Mouse (Mus musculus): ENCODE results near the gene Enho.
A peak's percentile ranks its signal among the peaks of the same experiment; 100 is the strongest.
"Not testable (repeated sequence)": the region's sequence is repeated elsewhere in the genome, so short reads cannot be mapped to it uniquely, and the experiment has no call there.

The Enho gene

DNA sequence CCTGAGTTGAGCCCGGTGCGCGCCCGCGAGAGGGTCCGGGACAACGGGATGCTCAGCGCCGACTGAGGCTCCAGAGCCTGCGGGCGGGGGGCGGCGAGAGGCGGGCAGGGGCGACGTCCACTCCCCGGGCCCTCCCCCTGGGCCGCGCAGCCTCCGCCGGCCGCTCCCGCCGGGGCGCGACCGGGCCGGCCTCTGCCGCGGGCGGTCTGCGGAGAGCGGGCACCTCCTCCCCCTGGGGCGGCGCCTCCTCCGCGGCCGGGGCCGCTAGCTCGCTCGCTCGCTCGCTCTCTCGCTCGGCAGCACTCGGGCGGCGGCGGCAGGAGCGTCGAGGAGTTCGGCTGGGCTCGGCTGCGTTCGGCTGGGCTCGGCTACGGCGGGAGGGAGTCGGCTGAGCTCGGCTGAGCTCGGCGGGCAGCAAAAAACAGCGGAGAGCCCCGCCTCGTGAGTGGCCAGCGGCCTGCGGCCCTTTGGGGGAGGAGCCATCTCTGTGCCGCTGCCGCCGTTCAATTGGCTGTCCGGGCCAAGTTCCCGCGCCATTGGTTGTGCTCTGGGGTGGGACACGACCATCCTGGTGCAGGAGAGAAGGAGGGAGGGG is at the start of gene Enho:
Enho (minus strand) TSS at position 412 of the 595 bp plus-strand sequence.
- DNase-seq: peak; percentile 94 to 96

DNA sequence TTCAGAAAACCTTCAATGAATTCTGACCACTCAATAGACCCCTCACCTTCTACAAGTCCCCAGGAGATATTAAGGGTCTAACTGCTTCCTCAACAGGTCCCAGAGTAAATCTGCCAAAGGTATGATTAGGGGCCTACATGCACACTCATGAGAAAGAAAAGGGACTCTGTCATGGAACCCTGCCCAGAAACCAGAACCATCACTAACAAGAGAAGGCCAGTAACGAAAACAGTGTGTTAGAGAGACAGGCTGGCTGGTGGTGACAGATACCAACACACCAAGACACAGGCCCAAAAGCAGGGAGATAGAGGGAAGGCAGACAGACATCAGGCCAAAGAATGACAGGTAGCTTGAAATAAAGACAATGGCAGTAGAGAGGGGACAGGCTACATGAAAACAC is 48.4 kb upstream of the Enho start:
- DNase-seq: not testable (repeated sequence)

GRCm38 (mm10) chr4:41685882-41686492 is 45.9 kb upstream of the Enho start:
- not testable (repeated sequence) for DNase-seq

DNA sequence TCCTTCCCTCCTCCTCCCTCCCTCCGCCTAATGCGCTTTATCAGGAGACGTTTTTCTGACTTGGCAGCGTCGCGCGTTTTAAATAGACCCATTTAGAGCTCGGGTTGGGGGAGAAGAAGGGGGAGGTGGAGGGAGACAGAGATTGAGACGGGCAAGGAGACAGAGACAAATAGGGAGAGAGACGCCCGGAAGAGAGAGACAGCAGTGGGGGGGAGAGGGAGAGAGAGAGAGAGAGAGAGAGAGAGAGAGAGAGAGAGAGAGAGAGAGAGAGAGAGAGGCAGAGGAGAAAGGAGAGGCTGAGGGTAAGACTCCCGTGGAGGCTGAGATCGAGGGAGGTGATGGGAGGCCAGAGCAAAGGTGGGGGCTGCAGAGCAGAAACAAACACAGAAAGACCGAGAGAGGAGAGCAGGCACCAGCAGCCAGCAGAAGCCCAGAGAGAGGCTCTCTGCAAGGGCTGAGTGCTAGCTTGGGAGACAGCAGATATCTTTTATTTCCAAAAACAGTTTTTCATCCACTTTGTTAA is 44.9 kb upstream of the Enho start:
- not testable (repeated sequence) for DNase-seq

DNA sequence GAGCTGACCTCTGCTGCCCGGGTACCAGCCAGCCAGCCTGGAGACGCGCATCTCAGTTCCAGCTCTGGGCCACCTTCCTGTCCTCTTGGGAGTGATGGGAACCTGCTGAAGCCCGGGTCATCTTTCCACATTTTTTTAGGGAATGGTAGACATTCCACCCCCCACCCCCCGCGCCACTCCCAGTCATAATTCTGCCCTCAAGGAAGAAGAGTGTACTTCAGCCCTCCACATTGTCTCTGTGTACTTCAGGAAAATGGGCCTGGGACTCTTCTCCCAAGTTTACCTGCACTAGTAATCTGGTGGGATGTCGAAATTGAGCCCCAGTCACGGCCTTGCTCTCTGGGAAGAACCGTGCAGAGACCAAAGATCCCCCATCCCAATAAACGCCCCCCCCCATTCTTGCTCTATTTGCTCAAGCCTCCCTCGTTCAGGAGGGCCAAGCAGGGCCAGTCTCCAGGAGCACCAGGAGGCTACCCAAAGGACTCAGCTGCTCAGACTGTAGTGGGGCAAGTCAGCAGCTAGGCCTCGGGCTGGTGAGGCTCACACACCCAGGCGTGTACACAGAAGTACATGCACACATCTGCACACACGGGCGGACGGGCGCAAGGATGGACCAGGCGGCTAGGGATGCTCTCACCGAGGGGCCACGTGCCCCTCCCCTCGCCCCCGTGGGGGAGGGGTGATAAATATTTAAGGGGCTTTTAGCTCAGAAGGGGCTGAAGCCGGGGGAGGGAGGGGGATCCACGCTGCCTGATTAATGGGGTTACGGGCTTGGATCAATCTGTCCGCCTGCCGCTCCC is 44.2 kb upstream of the Enho start:
- not testable (repeated sequence) for DNase-seq

DNA sequence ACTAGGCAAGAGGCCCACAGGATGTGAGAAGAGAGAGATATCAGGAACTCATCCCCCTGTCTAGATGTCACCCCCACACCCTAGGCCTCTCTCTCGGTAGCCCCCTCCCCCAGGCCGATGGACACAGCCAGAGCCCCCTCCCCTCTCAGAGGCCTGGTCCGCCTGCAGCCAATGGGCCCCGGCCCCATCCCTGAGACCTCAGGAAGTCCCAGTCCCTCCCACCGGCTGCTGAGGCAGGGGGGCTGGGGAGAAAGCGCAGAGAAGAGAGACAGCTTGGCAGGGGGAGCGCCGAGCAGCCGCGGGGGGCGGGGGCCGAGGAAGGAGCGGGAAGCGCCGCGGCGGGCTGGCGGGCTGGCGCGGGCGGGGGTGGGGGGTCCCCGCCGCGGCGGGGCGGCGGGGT is 43.2 kb upstream of the Enho start:
- not testable (repeated sequence) for DNase-seq

GRCm38 (mm10) chr4:41682789-41683188 is 42.7 kb upstream of the Enho start:
- no peak for DNase-seq

- DNase-seq: no peak
Measured at GRCm38 (mm10) chr4:41681947-41682346, 41.8 kb upstream of the Enho start.

DNA sequence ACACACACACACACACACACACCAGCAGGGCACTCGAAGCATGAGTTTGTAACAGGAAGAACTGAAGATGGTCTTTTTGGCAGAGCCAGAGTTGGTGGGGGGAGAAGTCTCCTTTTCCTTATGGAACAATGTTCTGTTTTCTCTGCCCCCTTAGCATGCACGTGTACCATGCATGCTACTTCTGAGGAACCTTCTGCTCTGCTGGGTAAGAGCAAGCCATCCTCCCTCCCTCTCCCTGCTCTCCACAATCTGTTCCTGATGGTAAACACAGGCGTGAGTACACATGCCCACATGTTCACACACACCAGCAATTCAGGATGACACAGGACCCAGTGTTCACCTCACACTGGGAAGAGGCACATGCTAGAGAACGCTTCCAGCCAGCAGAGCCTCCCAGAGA is 41.1 kb upstream of the Enho start:
- DNase-seq: no peak

GRCm38 (mm10) chr4:41679291-41679690 is 39.2 kb upstream of the Enho start:
- no peak for DNase-seq

DNA sequence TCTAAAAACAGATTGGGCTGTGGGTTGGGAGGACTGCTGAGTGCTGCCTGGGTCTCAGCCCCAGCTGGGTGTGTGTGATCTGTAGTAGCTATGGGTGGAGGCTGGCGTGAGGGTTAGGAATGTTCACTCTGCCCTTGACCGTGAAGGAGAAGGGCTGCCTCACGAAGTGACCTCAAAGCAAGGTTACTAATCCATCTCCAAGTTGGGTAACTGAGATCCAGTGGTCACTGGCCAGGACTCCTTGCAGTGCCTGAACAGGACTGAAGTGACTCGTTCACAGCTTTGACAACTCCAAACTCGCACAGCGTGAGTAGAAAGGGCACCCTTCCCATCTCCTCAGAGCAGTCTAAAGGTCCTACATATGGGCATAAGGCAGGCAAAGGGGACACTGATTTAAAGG is 38.7 kb upstream of the Enho start:
- no peak for DNase-seq

- no peak for DNase-seq
Measured at GRCm38 (mm10) chr4:41677006-41677629, 37.0 kb upstream of the Enho start.

DNA sequence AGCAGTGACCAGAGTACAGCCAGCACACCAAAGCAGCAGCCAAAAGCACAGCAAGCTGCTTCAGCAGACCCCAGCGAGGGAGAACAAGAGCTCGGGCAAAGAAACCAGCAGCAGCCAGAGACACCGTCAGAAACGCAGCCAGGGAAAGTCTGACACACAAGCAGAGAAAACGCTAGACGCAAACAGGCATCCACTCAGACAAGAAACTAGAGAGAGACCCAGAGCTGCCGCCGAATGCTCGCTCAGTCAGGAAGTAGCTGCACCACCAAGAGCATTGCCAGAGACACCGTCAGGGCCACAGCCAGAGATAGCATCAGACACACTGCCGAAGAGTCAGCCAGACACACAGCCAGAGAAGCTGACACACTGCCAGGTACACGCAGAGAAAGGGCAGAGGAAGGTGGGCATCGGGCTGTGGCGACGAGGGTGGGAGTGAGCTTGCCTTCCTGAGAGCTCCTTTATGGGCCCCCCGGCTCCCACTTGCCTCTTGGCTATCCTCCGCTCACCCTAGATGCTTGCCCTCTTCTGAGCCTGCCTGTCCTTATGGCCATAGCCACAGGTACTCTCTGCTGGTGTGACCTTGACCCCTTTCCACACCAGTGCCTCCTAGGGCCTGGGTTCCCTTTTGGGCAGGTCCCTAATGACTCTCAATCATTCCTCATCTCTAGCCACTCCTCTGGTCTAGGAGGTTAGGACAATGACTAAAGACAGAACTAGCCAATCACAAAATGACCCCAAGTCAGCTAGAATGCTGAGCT is 36.3 kb upstream of the Enho start:
- no peak for DNase-seq

GRCm38 (mm10) chr4:41673186-41673585 is 33.1 kb upstream of the Enho start:
- DNase-seq: no peak

- DNase-seq: no peak
Measured at GRCm38 (mm10) chr4:41672522-41672963, 32.4 kb upstream of the Enho start.

GRCm38 (mm10) chr4:41671963-41672480 is 31.9 kb upstream of the Enho start:
- DNase-seq: no peak

GRCm38 (mm10) chr4:41671500-41671899 is 31.4 kb upstream of the Enho start:
- DNase-seq: no peak

GRCm38 (mm10) chr4:41670836-41671235 is 30.7 kb upstream of the Enho start:
- no peak for DNase-seq

GRCm38 (mm10) chr4:41666646-41667045 is 26.5 kb upstream of the Enho start:
- DNase-seq: no peak

DNA sequence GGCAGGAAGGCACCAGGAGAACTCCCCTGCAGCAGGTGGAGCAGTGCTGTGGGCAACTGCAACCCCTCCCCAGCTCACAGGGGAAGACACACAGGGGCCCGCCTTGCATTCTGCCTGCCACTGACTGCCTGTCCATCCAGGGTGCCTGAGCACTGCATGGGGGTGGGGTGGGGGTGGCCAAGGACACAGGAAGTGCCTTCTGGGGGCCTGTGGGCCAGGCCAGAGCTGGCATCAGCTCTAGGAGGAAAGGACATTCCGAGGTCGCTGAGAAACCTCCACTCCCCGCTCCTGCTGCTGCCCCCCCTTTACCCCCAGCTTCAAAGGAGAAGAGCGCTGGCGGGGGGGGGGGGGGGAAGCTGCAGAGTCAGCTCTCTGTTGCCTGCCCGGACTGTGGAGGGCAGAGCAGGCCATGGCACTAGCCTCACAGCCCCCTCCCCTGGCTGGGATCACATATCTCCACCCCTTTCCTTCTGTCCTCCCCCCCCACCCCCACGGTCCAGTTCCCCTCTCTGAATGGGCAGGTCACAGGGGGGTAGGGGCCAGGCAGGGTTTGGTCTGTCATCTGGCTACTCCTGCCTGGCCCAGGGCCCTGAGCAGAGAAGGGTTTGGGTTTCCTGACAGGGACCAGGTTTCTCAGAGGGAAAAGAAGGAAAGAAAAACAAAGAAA is 25.0 kb upstream of the Enho start:
- no peak for DNase-seq

- no peak for DNase-seq
Measured at GRCm38 (mm10) chr4:41664533-41664932, 24.4 kb upstream of the Enho start.

- DNase-seq: no peak
Measured at GRCm38 (mm10) chr4:41663614-41664013, 23.5 kb upstream of the Enho start.
